Mouse (Mus musculus): ENCODE measurements at regions not wholly inside any gene's neighbourhood (a gene's known extent, or its start where the extent isn't known, plus 50 kb on each side); places are given as distances from the start of the nearest gene placed in this dataset.

- H3K27ac ChIP-seq (ENCODE audit: low read depth) = no peak overlapping the region
These were observed 275.1 kb downstream of the Cps1 start for GRCm38 (mm10) chr1:67397757-67398446.

GRCm38 (mm10) chr1:67409531-67409930, 286.7 kb downstream of the Cps1 start:
- no peak overlapping the region for H3K4me3 ChIP-seq (ENCODE audit: low read depth, low read length)
- H3K36me3 ChIP-seq (replicated peaks; ENCODE audit: control insufficient read depth, insufficient read depth, low read length) = no peaks in the 10 kb centered on the region
- TF ChIP-seq CTCF (IDR thresholded peaks at IDR 0.05; ENCODE audit: low read depth) = no peak
- TF ChIP-seq EP300 (IDR thresholded peaks at IDR 0.05; ENCODE audit: low read depth) = no peak
- no peaks in the 10 kb centered on the region for H3K9me3 ChIP-seq (replicated peaks; ENCODE audit: control insufficient read depth, low read length)
- no peak for ATAC-seq (ENCODE audit: insufficient read depth, low read depth)
- no peaks in the 10 kb centered on the region for H3K27me3 ChIP-seq (ENCODE audit: control insufficient read depth, insufficient read depth, low read length)
- H3K4me2 ChIP-seq (ENCODE audit: low read depth, low read length) = no peak overlapping the region
- H3K4me1 ChIP-seq (ENCODE audit: control insufficient read depth, insufficient read depth) = no peaks in the 10 kb centered on the region
- WGBS = 70% methylated on average over 6 of the region's 6 CpGs
- no peak overlapping the region for H3K9ac ChIP-seq (replicated peaks; ENCODE audit: low read depth, low read length)
- DNase-seq (ENCODE audit: low spot score) = no peak
- H3K27ac ChIP-seq (ENCODE audit: low read depth) = no peak overlapping the region

More at GRCm38 (mm10) chr1:67397757-67398446, 275.1 kb downstream of the Cps1 start:
- Histone ChIP-seq H3K36me3 (replicated peaks; ENCODE audit: control insufficient read depth, insufficient read depth, low read length) (no peaks in the 10 kb centered on the region), H3K4me3 (ENCODE audit: low read depth, low read length) (no peak overlapping the region), H3K27me3 (ENCODE audit: control insufficient read depth, insufficient read depth, low read length) (no peaks in the 10 kb centered on the region), H3K9ac (replicated peaks; ENCODE audit: low read depth, low read length) (no peak overlapping the region), H3K9me3 (replicated peaks; ENCODE audit: control insufficient read depth, low read length) (no peaks in the 10 kb centered on the region), H3K4me1 (ENCODE audit: control insufficient read depth, insufficient read depth) (no peaks in the 10 kb centered on the region), H3K4me2 (ENCODE audit: low read depth, low read length) (no peak overlapping the region)
- ATAC-seq (ENCODE audit: insufficient read depth, low read depth) (no peak; the same call in 1 of the 2 replicates), DNase-seq (ENCODE audit: low spot score) (no peak)
- 58% methylated on average over 10 of the region's 10 CpGs for WGBS
- TF ChIP-seq CTCF (IDR thresholded peaks at IDR 0.05; ENCODE audit: low read depth) = no peak
- no peak for TF ChIP-seq EP300 (IDR thresholded peaks at IDR 0.05; ENCODE audit: low read depth)

GRCm38 (mm10) chr1:67417196-67417595, 294.4 kb downstream of the Cps1 start:
- TF ChIP-seq CTCF (IDR thresholded peaks at IDR 0.05; ENCODE audit: low read depth) (no peak), EP300 (IDR thresholded peaks at IDR 0.05; ENCODE audit: low read depth) (no peak)
- H3K4me1 ChIP-seq (ENCODE audit: control insufficient read depth, insufficient read depth) = no peaks in the 10 kb centered on the region
- no peak overlapping the region for H3K9ac ChIP-seq (replicated peaks; ENCODE audit: low read depth, low read length)
- H3K27ac ChIP-seq (ENCODE audit: low read depth) = no peak overlapping the region
- WGBS = 68% methylated on average over 1 of the region's 1 CpGs
- H3K4me3 ChIP-seq (ENCODE audit: low read depth, low read length) = no peak overlapping the region
- H3K27me3 ChIP-seq (ENCODE audit: control insufficient read depth, insufficient read depth, low read length) = no peaks in the 10 kb centered on the region
- no peaks in the 10 kb centered on the region for H3K9me3 ChIP-seq (replicated peaks; ENCODE audit: control insufficient read depth, low read length)
- ATAC-seq (ENCODE audit: insufficient read depth, low read depth) (no peak), DNase-seq (ENCODE audit: low spot score) (no peak)
- H3K36me3 ChIP-seq (replicated peaks; ENCODE audit: control insufficient read depth, insufficient read depth, low read length) = no peaks in the 10 kb centered on the region
- H3K4me2 ChIP-seq (ENCODE audit: low read depth, low read length) = no peak overlapping the region

GRCm38 (mm10) chr1:67428398-67428797, 305.6 kb downstream of the Cps1 start:
- no peak for DNase-seq (ENCODE audit: low spot score)
- 60% methylated on average over 3 of the region's 3 CpGs for WGBS
- ATAC-seq (ENCODE audit: insufficient read depth, low read depth) = no peak
- Histone ChIP-seq H3K4me3 (ENCODE audit: low read depth, low read length) (no peak overlapping the region), H3K9ac (replicated peaks; ENCODE audit: low read depth, low read length) (no peak overlapping the region), H3K36me3 (replicated peaks; ENCODE audit: control insufficient read depth, insufficient read depth, low read length) (no peaks in the 10 kb centered on the region), H3K4me2 (ENCODE audit: low read depth, low read length) (no peak overlapping the region), H3K27ac (ENCODE audit: low read depth) (no peak overlapping the region), H3K4me1 (ENCODE audit: control insufficient read depth, insufficient read depth) (no peaks in the 10 kb centered on the region), H3K27me3 (ENCODE audit: control insufficient read depth, insufficient read depth, low read length) (no peaks in the 10 kb centered on the region), H3K9me3 (replicated peaks; ENCODE audit: control insufficient read depth, low read length) (no peaks in the 10 kb centered on the region)
- TF ChIP-seq CTCF (IDR thresholded peaks at IDR 0.05; ENCODE audit: low read depth) = no peak
- no peak for TF ChIP-seq EP300 (IDR thresholded peaks at IDR 0.05; ENCODE audit: low read depth)

GRCm38 (mm10) chr1:67450831-67451230, 328.0 kb downstream of the Cps1 start:
- Histone ChIP-seq H3K36me3 (replicated peaks; ENCODE audit: control insufficient read depth, insufficient read depth, low read length) (no peaks in the 10 kb centered on the region), H3K4me2 (ENCODE audit: low read depth, low read length) (no peak overlapping the region), H3K4me3 (ENCODE audit: low read depth, low read length) (no peak overlapping the region), H3K27me3 (ENCODE audit: control insufficient read depth, insufficient read depth, low read length) (no peaks in the 10 kb centered on the region), H3K27ac (ENCODE audit: low read depth) (no peak overlapping the region), H3K9me3 (replicated peaks; ENCODE audit: control insufficient read depth, low read length) (no peaks in the 10 kb centered on the region), H3K9ac (replicated peaks; ENCODE audit: low read depth, low read length) (no peak overlapping the region), H3K4me1 (ENCODE audit: control insufficient read depth, insufficient read depth) (no peaks in the 10 kb centered on the region)
- no peak for TF ChIP-seq EP300 (IDR thresholded peaks at IDR 0.05; ENCODE audit: low read depth)
- TF ChIP-seq CTCF (IDR thresholded peaks at IDR 0.05; ENCODE audit: low read depth) = no peak
- ATAC-seq (ENCODE audit: insufficient read depth, low read depth) = no peak
- WGBS = 62% methylated on average over 2 of the region's 2 CpGs
- DNase-seq (ENCODE audit: low spot score) = no peak

GRCm38 (mm10) chr1:67464203-67464602, 341.4 kb downstream of the Cps1 start:
- no peaks in the 10 kb centered on the region for H3K36me3 ChIP-seq (replicated peaks; ENCODE audit: control insufficient read depth, insufficient read depth, low read length)
- H3K4me3 ChIP-seq (ENCODE audit: low read depth, low read length) = no peak overlapping the region
- H3K4me2 ChIP-seq (ENCODE audit: low read depth, low read length) = no peak overlapping the region
- 53% methylated on average over 2 of the region's 2 CpGs for WGBS
- ATAC-seq (ENCODE audit: insufficient read depth, low read depth) (no peak), DNase-seq (ENCODE audit: low spot score) (no peak)
- no peaks in the 10 kb centered on the region for H3K4me1 ChIP-seq (ENCODE audit: control insufficient read depth, insufficient read depth)
- TF ChIP-seq EP300 (IDR thresholded peaks at IDR 0.05; ENCODE audit: low read depth) = no peak
- no peaks in the 10 kb centered on the region for H3K27me3 ChIP-seq (ENCODE audit: control insufficient read depth, insufficient read depth, low read length)
- no peak overlapping the region for H3K27ac ChIP-seq (ENCODE audit: low read depth)
- no peaks in the 10 kb centered on the region for H3K9me3 ChIP-seq (replicated peaks; ENCODE audit: control insufficient read depth, low read length)
- H3K9ac ChIP-seq (replicated peaks; ENCODE audit: low read depth, low read length) = no peak overlapping the region
